Mouse (Mus musculus): ENCODE results near the gene Sap30bp. TPM values are rescaled to one million over a fixed set of nuclear protein-coding genes. Genes with fewer than 3 reads are reported as not detected.

Gene Sap30bp
- polyA plus RNA-seq, 1 experiment from 2014 or later = 49.8 TPM

DNA sequence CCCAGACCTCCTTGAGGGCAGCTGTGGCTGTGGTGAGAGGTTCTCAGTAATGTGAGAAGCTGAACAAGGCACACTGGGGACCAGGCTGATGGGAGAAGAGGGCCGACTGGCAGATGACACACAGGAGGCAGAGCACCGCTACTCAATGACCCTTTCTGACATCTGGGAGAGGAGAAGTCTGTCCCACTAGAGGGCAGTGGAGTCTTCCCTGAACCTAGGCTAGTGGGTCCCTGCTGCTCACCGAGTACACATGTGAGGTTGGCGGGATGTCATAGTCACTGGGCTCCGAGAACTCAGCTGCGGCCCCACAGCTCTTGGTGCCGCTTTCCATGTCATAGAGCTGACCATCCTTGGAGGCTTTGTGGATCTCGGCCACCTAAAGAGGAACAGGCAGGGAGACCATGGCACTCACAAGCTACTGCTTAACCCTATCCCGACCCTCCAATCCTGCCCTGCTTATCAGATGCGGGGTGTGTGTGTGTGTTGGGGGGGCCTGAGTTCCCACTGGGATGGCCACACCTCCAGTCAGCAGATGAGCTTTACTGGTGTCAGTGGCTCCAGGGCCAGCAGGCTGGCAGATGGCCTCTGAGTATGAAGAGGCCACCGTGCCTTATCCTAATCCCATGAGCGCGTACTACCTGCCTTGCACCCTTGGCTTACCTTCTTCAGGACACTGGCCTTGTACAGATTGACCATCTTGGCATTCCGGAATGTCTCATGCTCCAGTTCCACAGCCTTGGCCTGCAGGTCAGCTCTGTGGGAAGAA, 38.1 kb upstream of the Sap30bp start:
- Histone ChIP-seq H3K4me1 (ENCODE audit: control insufficient read depth, insufficient read depth, low read length) (no peaks in the 10 kb centered on the region; the same call in 1 of the 2 replicates), H3K27ac (replicated peaks; ENCODE audit: low read depth, low read length) (no peak overlapping the region), H3K4me3 (ENCODE audit: low read depth, low read length) (no peak overlapping the region), H3K27me3 (ENCODE audit: control insufficient read depth, insufficient read depth, low read length) (no peaks in the 10 kb centered on the region), H3K36me3 (replicated peaks; ENCODE audit: control insufficient read depth, insufficient read depth, low read depth, low read length) (no peaks in the 10 kb centered on the region), H3K9ac (replicated peaks; ENCODE audit: low read length) (no peak overlapping the region), H3K4me2 (ENCODE audit: low read depth, low read length) (no peak overlapping the region), H3K9me3 (replicated peaks; ENCODE audit: control insufficient read depth, low read length) (no peaks in the 10 kb centered on the region)
- DNase-seq (ENCODE audit: low spot score) = peak; percentile 38
- no peak for ATAC-seq (replicated peaks; ENCODE audit: insufficient number of reproducible peaks, low FRiP score, low TSS enrichment, low read depth)
- WGBS = 75% methylated on average over 14 of the region's 14 CpGs

DNA sequence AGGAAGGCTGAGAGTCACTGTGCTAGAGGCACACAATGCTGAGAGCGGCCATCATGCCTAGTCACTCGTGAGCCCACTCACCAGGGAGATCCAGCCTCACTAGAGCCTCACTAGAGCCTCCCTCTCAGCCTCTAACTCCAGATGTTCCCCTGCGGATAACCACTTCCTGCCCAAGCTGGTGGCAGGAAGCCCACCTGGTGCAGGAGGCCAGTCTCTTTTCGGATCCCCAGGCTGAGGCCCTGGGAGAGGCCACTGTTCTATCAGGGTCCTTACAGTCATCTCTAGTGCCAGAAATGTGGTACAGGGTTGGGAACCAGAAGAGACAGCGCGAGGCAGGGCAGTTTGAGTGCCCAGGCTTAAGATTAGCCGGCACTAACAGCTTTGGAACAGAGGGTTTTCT, 34.6 kb upstream of the Sap30bp start:
- H3K4me3 ChIP-seq (ENCODE audit: low read depth, low read length) = no peak overlapping the region
- no peak overlapping the region for H3K4me2 ChIP-seq (ENCODE audit: low read depth, low read length)
- H3K27me3 ChIP-seq (ENCODE audit: control insufficient read depth, insufficient read depth, low read length) = no peaks in the 10 kb centered on the region
- no peaks in the 10 kb centered on the region for H3K36me3 ChIP-seq (replicated peaks; ENCODE audit: control insufficient read depth, insufficient read depth, low read depth, low read length)
- no peak overlapping the region for H3K9ac ChIP-seq (replicated peaks; ENCODE audit: low read length)
- peaks cover 3% of the 10 kb centered on the region; the same call in 1 of the 2 replicates for H3K4me1 ChIP-seq (ENCODE audit: control insufficient read depth, insufficient read depth, low read length)
- no peaks in the 10 kb centered on the region for H3K9me3 ChIP-seq (replicated peaks; ENCODE audit: control insufficient read depth, low read length)
- 80% methylated on average over 7 of the region's 7 CpGs for WGBS
- ATAC-seq (replicated peaks; ENCODE audit: insufficient number of reproducible peaks, low FRiP score, low TSS enrichment, low read depth) = no peak
- no peak for DNase-seq (ENCODE audit: low spot score)
- no peak overlapping the region for H3K27ac ChIP-seq (replicated peaks; ENCODE audit: low read depth, low read length)

DNA sequence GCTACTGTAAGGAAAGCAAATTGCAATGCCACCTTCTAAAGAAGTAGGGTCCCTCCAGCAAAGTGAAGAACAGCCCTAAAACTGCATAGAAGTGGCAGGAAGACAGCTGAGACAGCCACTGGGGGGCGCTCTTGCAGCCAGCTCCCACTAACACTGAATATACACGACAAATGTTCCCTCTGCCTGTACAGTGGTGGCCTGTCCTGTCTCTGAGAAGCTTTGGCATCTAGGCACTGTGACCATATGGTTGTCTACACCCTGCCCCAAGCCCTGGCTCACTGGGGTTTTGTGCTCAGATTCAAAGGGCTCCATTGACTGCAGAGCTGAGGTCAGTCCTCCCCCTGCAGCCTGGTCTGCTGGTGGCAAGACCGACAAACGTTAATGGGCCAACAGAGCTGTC, 34.2 kb upstream of the Sap30bp start:
- DNase-seq (ENCODE audit: low spot score) (peak; percentile 19), ATAC-seq (replicated peaks; ENCODE audit: insufficient number of reproducible peaks, low FRiP score, low TSS enrichment, low read depth) (no peak)
- H3K9ac ChIP-seq (replicated peaks; ENCODE audit: low read length) = no peak overlapping the region
- peaks cover 3% of the 10 kb centered on the region; the same call in 1 of the 2 replicates for H3K4me1 ChIP-seq (ENCODE audit: control insufficient read depth, insufficient read depth, low read length)
- 13% methylated on average over 4 of the region's 4 CpGs for WGBS
- H3K9me3 ChIP-seq (replicated peaks; ENCODE audit: control insufficient read depth, low read length) = no peaks in the 10 kb centered on the region
- H3K4me3 ChIP-seq (ENCODE audit: low read depth, low read length) = no peak overlapping the region
- no peak overlapping the region for H3K4me2 ChIP-seq (ENCODE audit: low read depth, low read length)
- H3K27ac ChIP-seq (replicated peaks; ENCODE audit: low read depth, low read length) = no peak overlapping the region
- H3K27me3 ChIP-seq (ENCODE audit: control insufficient read depth, insufficient read depth, low read length) = no peaks in the 10 kb centered on the region
- H3K36me3 ChIP-seq (replicated peaks; ENCODE audit: control insufficient read depth, insufficient read depth, low read depth, low read length) = no peaks in the 10 kb centered on the region

DNA sequence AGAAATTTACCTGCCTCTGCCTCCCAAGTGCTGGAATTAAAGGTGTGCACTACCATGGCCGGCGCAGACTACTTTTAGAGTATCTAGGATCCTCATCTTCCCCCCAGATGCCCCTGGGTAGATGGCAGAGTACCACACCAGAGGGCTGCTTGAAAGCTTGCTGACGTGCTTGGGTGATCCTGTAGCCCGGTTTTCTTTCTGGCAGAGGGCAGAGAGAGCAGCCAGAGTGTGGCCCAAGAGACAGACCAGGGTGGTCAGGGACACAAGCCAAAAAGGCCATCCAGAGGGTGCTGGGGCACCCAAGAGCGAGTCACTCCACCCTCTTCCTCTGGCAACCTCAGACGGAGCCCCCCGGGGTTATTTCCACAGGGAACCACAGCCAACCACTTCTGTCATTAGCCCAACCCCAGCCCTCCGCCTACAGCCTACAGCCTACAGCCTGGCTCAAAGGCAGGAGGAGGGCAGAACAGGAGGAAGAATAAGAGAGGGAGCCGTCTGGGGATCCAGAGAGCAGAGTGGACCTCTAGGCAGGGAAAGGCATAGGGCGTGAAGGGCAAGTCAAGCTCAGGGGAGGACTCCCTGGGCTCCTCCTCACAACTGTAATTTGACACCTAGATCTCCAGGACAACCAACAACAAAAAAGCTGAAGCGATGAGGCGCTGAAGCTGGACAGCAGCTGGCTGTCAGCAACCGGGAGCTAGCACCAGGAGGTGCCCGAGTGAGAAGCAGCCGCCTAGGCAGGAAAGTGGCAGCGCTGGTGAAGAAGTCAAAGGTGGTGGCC, 33.4 kb upstream of the Sap30bp start, which contains the start of gene Smim5:
Gene Smim5, plus strand, starts transcription at position 481 of the 781 bp plus-strand sequence.
- WGBS = 30% methylated on average over 16 of the region's 16 CpGs
- no peaks in the 10 kb centered on the region for H3K36me3 ChIP-seq (replicated peaks; ENCODE audit: control insufficient read depth, insufficient read depth, low read depth, low read length)
- no peaks in the 10 kb centered on the region for H3K9me3 ChIP-seq (replicated peaks; ENCODE audit: control insufficient read depth, low read length)
- H3K27ac ChIP-seq (replicated peaks; ENCODE audit: low read depth, low read length) = no peak within 1 kb of the TSS
- peaks cover 3% of the 10 kb centered on the region; the same call in 1 of the 2 replicates for H3K4me1 ChIP-seq (ENCODE audit: control insufficient read depth, insufficient read depth, low read length)
- no peak within 1 kb of the TSS; the same call in 1 of the 2 replicates for H3K9ac ChIP-seq (replicated peaks; ENCODE audit: low read length)
- H3K4me2 ChIP-seq (ENCODE audit: low read depth, low read length) = no peak within 1 kb of the TSS
- ATAC-seq (replicated peaks; ENCODE audit: insufficient number of reproducible peaks, low FRiP score, low TSS enrichment, low read depth) (peak; percentile 42), DNase-seq (ENCODE audit: low spot score) (peak; percentile 84)
- H3K27me3 ChIP-seq (ENCODE audit: control insufficient read depth, insufficient read depth, low read length) = no peaks in the 10 kb centered on the region
- H3K4me3 ChIP-seq (ENCODE audit: low read depth, low read length) = no peak within 1 kb of the TSS

DNA sequence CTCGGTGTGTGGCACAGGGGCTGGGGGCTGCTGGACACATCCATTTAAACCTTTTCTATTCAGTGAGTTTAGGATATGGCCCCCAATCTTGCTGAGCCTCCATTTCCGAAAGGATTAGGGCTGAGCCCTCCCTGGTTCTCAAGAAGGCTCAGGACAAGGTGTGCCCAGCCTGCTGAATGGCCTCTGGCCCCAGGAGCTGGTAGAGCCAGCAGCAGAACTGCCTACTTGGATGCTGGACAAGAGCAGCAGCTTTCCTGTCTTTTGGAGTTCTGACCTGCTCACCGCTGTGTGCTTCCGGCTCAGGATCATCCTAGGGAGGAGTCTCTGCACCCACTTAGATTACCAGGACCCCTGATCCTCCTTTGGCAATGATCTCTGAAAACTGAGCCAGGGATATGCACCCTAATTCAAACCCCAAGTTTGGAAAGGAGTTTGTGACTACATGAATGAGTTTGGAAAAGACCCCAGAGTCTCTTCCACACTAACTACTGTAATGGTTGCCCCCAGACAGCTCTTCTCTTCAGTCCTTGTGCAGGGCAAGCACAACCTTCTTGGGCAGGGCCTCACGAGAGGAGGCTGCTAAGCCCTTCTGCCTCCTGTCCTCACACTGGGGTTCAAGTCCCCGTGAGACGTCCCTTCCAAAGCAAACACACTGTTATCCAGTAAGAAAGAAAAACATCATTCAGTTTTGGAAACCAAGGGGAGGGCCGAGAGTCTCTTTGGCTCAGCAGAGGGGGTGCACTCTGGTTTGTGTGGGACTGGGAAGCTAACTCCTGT, 32.3 kb upstream of the Sap30bp start:
- Histone ChIP-seq H3K27me3 (ENCODE audit: control insufficient read depth, insufficient read depth, low read length) (no peaks in the 10 kb centered on the region), H3K27ac (replicated peaks; ENCODE audit: low read depth, low read length) (no peak overlapping the region), H3K9ac (replicated peaks; ENCODE audit: low read length) (no peak overlapping the region; the same call in 1 of the 2 replicates), H3K9me3 (replicated peaks; ENCODE audit: control insufficient read depth, low read length) (no peaks in the 10 kb centered on the region), H3K4me3 (ENCODE audit: low read depth, low read length) (no peak overlapping the region), H3K36me3 (replicated peaks; ENCODE audit: control insufficient read depth, insufficient read depth, low read depth, low read length) (no peaks in the 10 kb centered on the region), H3K4me2 (ENCODE audit: low read depth, low read length) (no peak overlapping the region), H3K4me1 (ENCODE audit: control insufficient read depth, insufficient read depth, low read length) (peaks cover 3% of the 10 kb centered on the region; the same call in 1 of the 2 replicates)
- DNase-seq (ENCODE audit: low spot score) (no peak), ATAC-seq (replicated peaks; ENCODE audit: insufficient number of reproducible peaks, low FRiP score, low TSS enrichment, low read depth) (no peak)
- WGBS = 69% methylated on average over 8 of the region's 8 CpGs

DNA sequence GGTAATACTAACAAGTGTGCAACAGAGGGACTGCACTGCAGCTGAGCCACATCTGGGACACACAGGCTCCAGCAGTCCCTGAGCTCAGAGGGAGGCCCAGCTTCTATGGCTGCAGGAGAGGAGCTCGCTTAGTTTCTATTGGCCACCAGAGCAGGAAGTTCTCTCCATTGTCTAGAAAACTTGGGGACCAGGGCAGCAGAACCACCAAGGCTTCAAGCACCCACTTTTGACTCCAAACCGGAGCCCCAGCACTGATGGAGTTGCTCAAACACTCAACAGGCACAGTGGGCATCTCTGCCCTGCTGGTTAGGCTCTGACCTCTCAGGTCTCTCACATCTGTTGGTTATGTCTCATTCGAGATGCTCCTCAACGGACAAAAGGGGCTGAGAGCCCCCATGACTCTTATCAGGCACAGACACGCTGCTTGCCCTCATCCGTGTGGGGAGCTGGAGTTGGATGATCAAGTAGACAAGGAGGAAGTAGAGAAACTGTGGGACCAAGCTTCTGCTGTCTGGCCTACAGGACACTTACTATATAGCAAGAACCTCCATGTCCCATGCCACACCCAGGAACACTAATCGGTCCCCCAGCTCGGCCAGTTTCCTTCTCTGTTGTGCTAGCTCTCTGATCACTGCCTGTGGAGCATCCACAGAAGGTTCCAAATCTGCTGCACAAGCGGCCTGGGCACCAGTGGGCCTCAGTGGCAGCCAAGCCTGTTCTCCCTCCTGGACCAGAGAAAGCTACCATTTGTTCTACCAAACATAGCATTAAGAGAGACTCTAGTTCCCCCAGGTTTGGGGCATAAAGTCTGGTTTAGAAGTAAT, 31.5 kb upstream of the Sap30bp start:
- H3K9me3 ChIP-seq (replicated peaks; ENCODE audit: control insufficient read depth, low read length) = no peaks in the 10 kb centered on the region
- peaks cover 3% of the 10 kb centered on the region; the same call in 1 of the 2 replicates for H3K4me1 ChIP-seq (ENCODE audit: control insufficient read depth, insufficient read depth, low read length)
- no peaks in the 10 kb centered on the region for H3K27me3 ChIP-seq (ENCODE audit: control insufficient read depth, insufficient read depth, low read length)
- 0 out of 2 replicates have a peak overlapping the region, but pooled peaks have one; percentile 7 for H3K27ac ChIP-seq (replicated peaks; ENCODE audit: low read depth, low read length)
- WGBS = 90% methylated on average over 9 of the region's 9 CpGs
- no peak overlapping the region for H3K4me2 ChIP-seq (ENCODE audit: low read depth, low read length)
- no peak for DNase-seq (ENCODE audit: low spot score)
- no peak overlapping the region for H3K4me3 ChIP-seq (ENCODE audit: low read depth, low read length)
- H3K9ac ChIP-seq (replicated peaks; ENCODE audit: low read length) = no peak overlapping the region
- no peaks in the 10 kb centered on the region for H3K36me3 ChIP-seq (replicated peaks; ENCODE audit: control insufficient read depth, insufficient read depth, low read depth, low read length)
- no peak for ATAC-seq (replicated peaks; ENCODE audit: insufficient number of reproducible peaks, low FRiP score, low TSS enrichment, low read depth)

DNA sequence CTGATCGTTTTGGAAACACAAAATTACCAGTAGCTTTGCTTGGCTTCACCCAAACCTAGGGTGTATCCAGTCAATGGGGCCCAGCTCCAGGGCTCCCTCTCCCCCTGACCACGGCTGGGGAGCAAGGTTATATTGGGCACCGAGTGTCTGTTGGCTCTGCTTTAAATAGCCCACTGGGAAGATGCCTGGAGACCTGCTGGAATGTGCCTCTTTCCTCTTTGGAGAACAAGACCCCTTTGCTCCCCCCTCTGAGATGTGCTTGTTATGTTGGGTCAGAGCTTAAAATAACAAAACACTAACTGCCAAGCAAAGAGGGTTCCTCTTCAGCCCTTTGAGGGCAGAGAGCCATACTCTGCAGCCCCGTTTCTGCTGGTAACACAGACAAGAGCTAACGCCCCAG, 30.9 kb upstream of the Sap30bp start:
- H3K27me3 ChIP-seq (ENCODE audit: control insufficient read depth, insufficient read depth, low read length) = no peaks in the 10 kb centered on the region
- 70% methylated on average over 5 of the region's 5 CpGs for WGBS
- no peaks in the 10 kb centered on the region for H3K9me3 ChIP-seq (replicated peaks; ENCODE audit: control insufficient read depth, low read length)
- H3K4me1 ChIP-seq (ENCODE audit: control insufficient read depth, insufficient read depth, low read length) = peaks cover 3% of the 10 kb centered on the region; the same call in 1 of the 2 replicates
- H3K4me2 ChIP-seq (ENCODE audit: low read depth, low read length) = no peak overlapping the region
- no peak for ATAC-seq (replicated peaks; ENCODE audit: insufficient number of reproducible peaks, low FRiP score, low TSS enrichment, low read depth)
- DNase-seq (ENCODE audit: low spot score) = no peak
- 0 out of 2 replicates have a peak overlapping the region, but pooled peaks have one; percentile 52 for H3K27ac ChIP-seq (replicated peaks; ENCODE audit: low read depth, low read length)
- no peaks in the 10 kb centered on the region for H3K36me3 ChIP-seq (replicated peaks; ENCODE audit: control insufficient read depth, insufficient read depth, low read depth, low read length)
- H3K4me3 ChIP-seq (ENCODE audit: low read depth, low read length) = no peak overlapping the region
- no peak overlapping the region for H3K9ac ChIP-seq (replicated peaks; ENCODE audit: low read length)
